Mouse (Mus musculus): ENCODE measurements around the gene Kdsr. TPM values are rescaled to one million over a fixed set of nuclear protein-coding genes. Genes with fewer than 3 reads are reported as not detected.
A peak's percentile ranks its signal among the peaks of the same experiment; 100 is the strongest.

Gene Kdsr
- 1 to 10 TPM; 8.6 to 9.5 TPM for total RNA-seq (2021)
- long read RNA-seq, experiment 1, full-length matches to known transcripts = 11 of 13 reads
- long read RNA-seq, experiment 1, partial matches to known transcripts = 0 of 13 reads
- long read RNA-seq, experiment 1, other reads (novel, unspliced or antisense) = 2 of 13 reads
- long read RNA-seq, experiment 2, full-length matches to known transcripts = 6 of 9 reads
- long read RNA-seq, experiment 2, partial matches to known transcripts = 1 of 9 reads
- long read RNA-seq, experiment 2, other reads (novel, unspliced or antisense) = 2 of 9 reads

- DNase-seq (ENCODE audit: low spot score in 2 of 2) = peak; percentile 95 to 97
These were observed at the start of gene Kdsr for GRCm38 (mm10) chr1:106759572-106760435. Kdsr (minus strand) TSS chr1:106759727.

GRCm38 (mm10) chr1:106799931-106800330 lies 40.4 kb upstream of the Kdsr start:
- no peak for DNase-seq (ENCODE audit: low spot score in 2 of 2)

GRCm38 (mm10) chr1:106799406-106799805 lies 39.9 kb upstream of the Kdsr start:
- no peak for DNase-seq (ENCODE audit: low spot score in 2 of 2)

GRCm38 (mm10) chr1:106796987-106797779 lies 37.7 kb upstream of the Kdsr start:
- DNase-seq (ENCODE audit: low spot score in 2 of 2) = no peak

GRCm38 (mm10) chr1:106796542-106796924 lies 37.0 kb upstream of the Kdsr start, which contains the start of gene Vps4b:
Vps4b (minus strand) TSS chr1:106796728.
- peak; percentile 80 to 91 for DNase-seq (ENCODE audit: low spot score in 2 of 2)

- DNase-seq (ENCODE audit: low spot score in 2 of 2) = peak; percentile 46 to 69
These were observed 36.4 kb upstream of the Kdsr start for GRCm38 (mm10) chr1:106795634-106796541.

GRCm38 (mm10) chr1:106774896-106775295 lies 15.4 kb upstream of the Kdsr start:
- no peak for DNase-seq (ENCODE audit: low spot score in 2 of 2)

GRCm38 (mm10) chr1:106774092-106774491 lies 14.6 kb upstream of the Kdsr start:
- no peak for DNase-seq (ENCODE audit: low spot score in 2 of 2)

- DNase-seq (ENCODE audit: low spot score in 2 of 2) = no peak
These were observed 9.2 kb upstream of the Kdsr start for GRCm38 (mm10) chr1:106768773-106769172.

- DNase-seq (ENCODE audit: low spot score in 2 of 2) = no peak
These were observed 6.2 kb upstream of the Kdsr start for GRCm38 (mm10) chr1:106765771-106766170.

- DNase-seq (ENCODE audit: low spot score in 2 of 2) = no peak
These were observed 5.3 kb upstream of the Kdsr start for GRCm38 (mm10) chr1:106764846-106765245.

- no peak for DNase-seq (ENCODE audit: low spot score in 2 of 2)
These were observed 4.8 kb upstream of the Kdsr start for GRCm38 (mm10) chr1:106764281-106764680.

GRCm38 (mm10) chr1:106760750-106761149 lies 1.2 kb upstream of the Kdsr start:
- no peak for DNase-seq (ENCODE audit: low spot score in 2 of 2)

- DNase-seq (ENCODE audit: low spot score in 2 of 2) = peak in 1 of 2 experiments; percentile 23
These were observed 574 bp downstream of the Kdsr start for GRCm38 (mm10) chr1:106758734-106759571.

GRCm38 (mm10) chr1:106756633-106757032 lies 2.9 kb downstream of the Kdsr start:
- DNase-seq (ENCODE audit: low spot score in 2 of 2) = no peak

- DNase-seq (ENCODE audit: low spot score in 2 of 2) = no peak
These were observed 7.5 kb downstream of the Kdsr start for GRCm38 (mm10) chr1:106752013-106752412.

GRCm38 (mm10) chr1:106750656-106751055 lies 8.9 kb downstream of the Kdsr start:
- no peak for DNase-seq (ENCODE audit: low spot score in 2 of 2)

GRCm38 (mm10) chr1:106748555-106749315 lies 10.8 kb downstream of the Kdsr start:
- DNase-seq (ENCODE audit: low spot score in 2 of 2) = no peak

GRCm38 (mm10) chr1:106742980-106743379 lies 16.5 kb downstream of the Kdsr start:
- DNase-seq (ENCODE audit: low spot score in 2 of 2) = no peak
